Mouse (Mus musculus) hindbrain, embryonic 10.5 days (tissue): ENCODE data around the gene Hbb-bh2. TPM values are rescaled to one million over a fixed set of nuclear protein-coding genes. Genes with fewer than 3 reads are reported as not detected.
"Not testable (repeated sequence)": the region's sequence is repeated elsewhere in the genome, so short reads cannot be mapped to it uniquely, and the experiment has no call there.

Source experiments
- DNase-seq: peaks from one replicate; pipeline ENCODE4 v3.0.0-alpha.2; 2017; ENCODE audit warnings: low spot score
- H3K27ac ChIP-seq: fragments of 300-500 bp; sonication (generic); 2 replicates; pipeline ENCODE4 v1.5.1; 2016; ENCODE audit warnings: mild to moderate bottlenecking, moderate library complexity
- H3K27me3 ChIP-seq: fragments of 300-500 bp; sonication (generic); 2 replicates; pipeline ENCODE4 v1.6.1; 2016; ENCODE audit warnings: mild to moderate bottlenecking; ENCODE audit not compliant: poor library complexity, insufficient read depth, severe bottlenecking
- H3K36me3 ChIP-seq: fragments of 300-500 bp; sonication (generic); 2 replicates; pipeline ENCODE4 v1.6.1; 2016; ENCODE audit warnings: mild to moderate bottlenecking, moderate library complexity
- H3K4me1 ChIP-seq: fragments of 300-500 bp; sonication (generic); replicated peaks from 2 replicates; pipeline ENCODE4 v1.6.1; 2016; ENCODE audit warnings: mild to moderate bottlenecking
- H3K4me3 ChIP-seq: fragments of 300-500 bp; sonication (generic); 2 replicates; pipeline ENCODE4 v1.5.1; 2016; ENCODE audit warnings: mild to moderate bottlenecking, moderate library complexity
- H3K9me3 ChIP-seq: fragments of 300-500 bp; sonication (generic); 2 replicates; pipeline ENCODE4 v1.6.1; 2016; ENCODE audit warnings: mild to moderate bottlenecking, moderate library complexity
- WGBS: fragments of 180-500 bp; shearing (Covaris S2); methylation state at CpG from one replicate; pipeline ENCODE4 v1.1.7; 2016; 5-methylcytosine and 5-hydroxymethylcytosine counted together
- polyA plus RNA-seq: library from polyadenylated mRNA; unstranded; fragments of >200 nt; fragmentation: Nextera tagmentation; extraction: Ambion mirVana; gene quantifications from 2 replicates; pipeline ENCODE4 v1.2.1, GENCODE M21; 2016

Hbb-bh2 gene
- polyA plus RNA-seq, 1 experiment from 2014 or later, result not detected

- H3K4me3 ChIP-seq, result no peak within 1 kb of the TSS
- H3K27ac ChIP-seq, result no peak within 1 kb of the TSS
- H3K4me1 ChIP-seq, result no peaks in the 10 kb centered on the region
- H3K9me3 ChIP-seq, result no peaks in the 10 kb centered on the region
- WGBS, result 83% methylated on average over 2 of the region's 2 CpGs
- H3K27me3 ChIP-seq, result no peaks in the 10 kb centered on the region
- no peaks in the 10 kb centered on the region for H3K36me3 ChIP-seq
- DNase-seq, result no peak
These were observed 2.7 kb upstream of the Hbb-bh2 start, which contains the start of gene Hbb-bh1 for GRCm38 (mm10) chr7:103843034-103843433. Gene Hbb-bh1 (minus strand): TSS chr7:103843164.

- WGBS, result 97% methylated on average over 4 of the region's 4 CpGs
- H3K9me3 ChIP-seq, result no peaks in the 10 kb centered on the region
These were observed 12.5 kb downstream of the Hbb-bh2 start, which contains the start of gene Hbb-bs for GRCm38 (mm10) chr7:103827808-103828207. Gene Hbb-bs (minus strand): TSS chr7:103828096.

DNA sequence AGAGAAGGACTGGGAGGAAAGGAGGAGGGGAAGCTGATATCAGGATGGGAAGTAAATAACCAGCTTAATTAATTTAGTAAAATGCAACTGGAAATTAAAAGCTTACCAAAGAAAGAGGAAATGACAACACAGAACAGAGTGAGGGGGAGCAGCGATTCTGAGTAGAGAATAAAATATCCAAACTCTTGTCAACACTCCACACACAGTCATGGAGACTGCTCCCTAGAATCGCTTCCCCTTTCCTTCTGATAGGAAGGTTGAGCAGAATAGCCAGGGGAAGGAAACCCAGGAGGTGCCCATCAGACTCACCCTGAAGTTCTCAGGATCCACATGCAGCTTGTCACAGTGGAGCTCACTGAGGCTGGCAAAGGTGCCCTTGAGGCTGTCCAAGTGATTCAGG is 13.2 kb downstream of the Hbb-bh2 start:
- not testable (repeated sequence) for H3K9me3 ChIP-seq, H3K27ac ChIP-seq, H3K4me3 ChIP-seq, H3K36me3 ChIP-seq, DNase-seq, H3K27me3 ChIP-seq, H3K4me1 ChIP-seq
- no CpG with 5 or more reads among the region's 2 CpGs for WGBS

More at GRCm38 (mm10) chr7:103827808-103828207, 12.5 kb downstream of the Hbb-bh2 start, which contains the start of gene Hbb-bs:
- Histone ChIP-seq H3K4me3 (no peak within 1 kb of the TSS), H3K4me1 (no peaks in the 10 kb centered on the region), H3K27ac (no peak within 1 kb of the TSS), H3K27me3 (no peaks in the 10 kb centered on the region), H3K36me3 (no peaks in the 10 kb centered on the region)
- DNase-seq, result no peak

DNA sequence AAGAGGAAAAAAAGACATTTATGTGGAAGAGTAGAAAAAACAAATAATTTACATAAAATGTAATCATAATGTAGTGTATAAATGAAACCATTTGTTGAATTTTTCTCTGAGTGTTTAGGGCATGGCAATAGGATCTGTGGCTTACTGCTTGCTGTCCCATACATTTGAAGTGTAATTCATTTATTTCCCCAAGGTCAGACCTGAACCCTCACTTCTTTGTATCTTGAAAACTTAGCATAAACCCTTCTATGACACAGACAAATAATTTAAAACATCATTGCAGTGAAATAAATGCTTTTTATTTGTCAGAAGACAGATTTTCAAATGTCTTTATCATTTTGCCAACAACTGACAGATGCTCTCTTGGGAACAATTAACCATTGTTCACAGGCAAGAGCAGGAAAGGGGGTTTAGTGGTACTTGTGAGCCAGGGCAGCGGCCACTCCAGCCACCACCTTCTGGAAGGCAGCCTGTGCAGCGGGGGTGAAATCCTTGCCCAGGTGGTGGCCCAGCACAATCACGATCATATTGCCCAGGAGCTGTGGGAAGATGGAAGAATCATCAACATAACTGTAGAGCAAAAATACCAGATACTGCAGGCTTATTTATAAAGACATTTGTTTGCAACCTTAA is 13.9 kb downstream of the Hbb-bh2 start:
- no peak for DNase-seq
- Histone ChIP-seq H3K27me3 (no peaks in the 10 kb centered on the region), H3K4me1 (no peaks in the 10 kb centered on the region), H3K36me3 (no peaks in the 10 kb centered on the region), H3K9me3 (no peaks in the 10 kb centered on the region), H3K27ac (no peak overlapping the region), H3K4me3 (no peak overlapping the region)
- WGBS, result 60% methylated on average over 3 of the region's 3 CpGs

DNA sequence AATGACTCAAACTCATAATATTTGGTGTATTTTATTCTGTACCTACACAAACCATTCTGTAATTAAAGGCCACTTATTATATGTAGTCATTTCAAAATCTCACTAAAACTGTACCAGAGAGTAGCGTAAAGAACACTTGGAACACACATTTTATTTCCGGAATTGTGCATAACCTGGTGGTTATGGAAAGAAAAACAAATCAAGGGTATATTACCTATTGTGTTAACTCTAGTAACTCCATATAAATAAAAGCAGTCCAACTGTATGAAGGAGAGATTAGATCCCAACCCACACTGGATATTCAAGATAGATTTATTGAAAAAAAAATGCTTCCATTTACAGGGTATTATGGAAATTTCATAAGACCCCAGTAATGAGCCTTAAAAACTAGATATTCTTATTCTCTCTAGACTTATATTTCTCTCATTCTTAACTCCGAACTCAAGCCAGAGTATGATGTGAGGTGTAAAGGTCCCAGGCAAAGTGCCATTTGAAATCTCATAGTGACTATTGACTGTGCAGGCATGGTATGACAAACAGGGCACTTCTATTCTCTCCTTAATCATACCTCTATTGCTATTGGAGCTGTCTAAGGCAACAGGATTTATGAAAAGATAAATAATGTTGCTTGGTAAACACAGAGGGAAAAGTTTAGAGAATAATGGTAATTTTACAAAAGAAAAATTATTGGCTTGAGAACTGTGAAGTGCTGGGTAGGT is 14.6 kb downstream of the Hbb-bh2 start:
- H3K4me1 ChIP-seq, result no peaks in the 10 kb centered on the region
- H3K27me3 ChIP-seq, result no peaks in the 10 kb centered on the region
- no peak overlapping the region for H3K4me3 ChIP-seq
- H3K9me3 ChIP-seq, result no peaks in the 10 kb centered on the region
- no peak overlapping the region for H3K27ac ChIP-seq
- no peaks in the 10 kb centered on the region for H3K36me3 ChIP-seq
- DNase-seq, result no peak
- WGBS, result 91% methylated on average over 3 of the region's 3 CpGs

DNA sequence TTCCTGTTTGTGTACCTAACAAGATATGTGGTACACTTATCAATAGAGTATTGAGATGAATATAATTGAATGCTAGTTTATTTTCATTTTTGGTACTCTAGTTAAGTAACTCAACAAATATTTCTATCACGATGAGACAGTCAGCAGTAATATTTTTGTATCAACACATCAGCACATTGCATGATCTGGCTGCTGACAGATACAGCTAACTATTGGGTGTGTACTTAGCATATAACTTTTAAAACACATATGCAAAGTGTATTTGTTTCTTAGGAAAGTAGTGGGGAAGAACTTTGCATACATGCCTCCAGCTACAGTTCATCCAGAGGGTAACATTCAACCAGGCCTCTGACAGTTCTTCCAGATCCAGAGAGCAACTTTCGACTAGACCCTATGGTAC is 15.7 kb downstream of the Hbb-bh2 start:
- no peak for DNase-seq

DNA sequence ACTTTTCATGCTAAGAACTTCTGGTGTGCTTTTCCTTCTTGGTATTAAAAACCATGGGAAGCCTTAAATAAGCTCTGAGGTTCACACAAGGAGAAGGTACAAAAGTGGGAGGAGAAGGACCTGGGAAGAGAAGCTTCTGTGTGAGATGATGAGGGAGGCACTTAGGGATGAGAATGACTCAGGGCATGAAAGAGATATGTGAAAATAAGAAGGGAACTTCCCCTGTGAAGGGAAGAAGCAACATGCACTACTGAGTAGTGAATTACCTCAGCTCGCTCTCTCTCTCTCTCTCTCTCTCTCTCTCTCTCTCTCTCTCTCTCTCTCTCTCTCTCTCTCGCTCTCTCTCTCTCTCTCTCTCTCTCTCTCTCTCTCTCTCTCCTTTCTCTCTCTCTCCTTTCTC is 25.2 kb downstream of the Hbb-bh2 start:
- not testable (repeated sequence) for H3K36me3 ChIP-seq, DNase-seq, H3K4me1 ChIP-seq, H3K9me3 ChIP-seq, H3K4me3 ChIP-seq, H3K27me3 ChIP-seq, H3K27ac ChIP-seq
- WGBS, result 89% methylated on average over 1 of the region's 2 CpGs

More for the DNA sequence above, 15.7 kb downstream of the Hbb-bh2 start:
- no peaks in the 10 kb centered on the region for H3K36me3 ChIP-seq
- H3K4me3 ChIP-seq, result no peak overlapping the region
- H3K27ac ChIP-seq, result no peak overlapping the region
- H3K27me3 ChIP-seq, result no peaks in the 10 kb centered on the region
- no peaks in the 10 kb centered on the region for H3K9me3 ChIP-seq
- H3K4me1 ChIP-seq, result no peaks in the 10 kb centered on the region
- 88% methylated on average over 2 of the region's 2 CpGs for WGBS

- Histone ChIP-seq H3K27me3 (no peaks in the 10 kb centered on the region), H3K4me3 (no peak within 1 kb of the TSS), H3K9me3 (no peaks in the 10 kb centered on the region), H3K27ac (no peak within 1 kb of the TSS), H3K36me3 (no peaks in the 10 kb centered on the region), H3K4me1 (no peaks in the 10 kb centered on the region)
- DNase-seq, result no peak
- 83% methylated on average over 3 of the region's 3 CpGs for WGBS
These were observed 26.6 kb downstream of the Hbb-bh2 start, which contains the start of gene Hbb-bt for GRCm38 (mm10) chr7:103813766-103814165. Gene Hbb-bt (minus strand): TSS chr7:103813996.

- H3K4me3 ChIP-seq, H3K27me3 ChIP-seq, H3K36me3 ChIP-seq, DNase-seq, H3K9me3 ChIP-seq, H3K4me1 ChIP-seq, H3K27ac ChIP-seq: not testable (repeated sequence)
- WGBS, result no CpG with 5 or more reads among the region's 3 CpGs
These were observed 27.2 kb downstream of the Hbb-bh2 start for GRCm38 (mm10) chr7:103813152-103813551.

DNA sequence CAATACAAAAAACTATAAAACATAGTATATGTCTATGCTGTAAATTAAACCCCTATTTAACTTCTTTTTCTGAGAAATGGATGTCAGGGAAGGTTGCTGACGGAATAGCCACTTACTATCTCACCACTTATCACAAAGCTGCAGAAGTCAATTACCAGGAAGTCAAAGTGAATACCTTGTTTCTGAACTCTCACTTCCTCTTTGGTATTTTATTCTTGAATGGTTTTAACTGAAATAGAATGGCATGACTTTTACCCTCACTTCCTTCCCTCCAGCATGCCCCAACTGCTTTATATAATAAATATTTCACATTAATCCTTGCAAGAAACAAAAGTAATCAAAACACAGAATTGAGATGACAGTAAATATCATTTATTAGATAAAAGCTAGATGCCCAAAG is 28.1 kb downstream of the Hbb-bh2 start:
- no peaks in the 10 kb centered on the region for H3K4me1 ChIP-seq
- H3K27me3 ChIP-seq, result no peaks in the 10 kb centered on the region
- H3K4me3 ChIP-seq, result no peak overlapping the region
- H3K27ac ChIP-seq, result no peak overlapping the region
- WGBS, result 82% methylated on average over 1 of the region's 1 CpGs
- no peaks in the 10 kb centered on the region for H3K9me3 ChIP-seq
- no peak for DNase-seq
- H3K36me3 ChIP-seq, result no peaks in the 10 kb centered on the region

DNA sequence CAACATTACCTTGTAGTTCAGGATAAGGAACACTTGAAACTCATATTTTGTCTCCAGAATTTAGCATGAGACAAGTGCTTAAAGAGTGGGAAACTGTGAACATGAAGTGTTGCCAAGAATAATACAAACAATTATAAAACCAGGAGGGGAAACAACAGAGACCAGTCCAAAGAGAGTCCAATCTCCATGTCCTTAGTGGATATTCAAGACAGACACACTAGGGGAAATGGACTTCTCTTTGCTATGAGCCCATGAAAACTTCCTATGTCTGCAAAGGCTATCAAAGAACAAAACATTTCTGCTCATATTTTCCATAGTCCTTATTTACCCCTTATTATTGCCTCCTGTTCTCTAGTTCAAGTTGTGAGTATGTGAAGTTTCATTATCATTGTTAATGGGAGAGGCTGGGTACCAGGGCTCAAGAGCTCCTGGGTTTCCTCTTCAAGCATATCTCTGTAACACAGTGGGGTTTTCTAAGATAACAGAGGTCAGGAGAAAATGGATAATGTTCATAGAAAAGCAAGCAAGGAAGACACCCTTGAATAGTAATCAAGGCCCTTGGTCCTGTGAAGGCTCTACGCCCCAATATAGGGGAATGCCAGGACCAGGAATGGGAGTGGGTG is 29.0 kb downstream of the Hbb-bh2 start:
- Histone ChIP-seq H3K27me3 (no peaks in the 10 kb centered on the region), H3K4me1 (no peaks in the 10 kb centered on the region), H3K9me3 (no peaks in the 10 kb centered on the region), H3K36me3 (no peaks in the 10 kb centered on the region), H3K27ac (no peak overlapping the region), H3K4me3 (no peak overlapping the region)
- no peak for DNase-seq
- 89% methylated on average over 1 of the region's 1 CpGs for WGBS

- Histone ChIP-seq H3K36me3 (no peaks in the 10 kb centered on the region), H3K4me1 (no peaks in the 10 kb centered on the region), H3K27me3 (no peaks in the 10 kb centered on the region), H3K9me3 (no peaks in the 10 kb centered on the region), H3K4me3 (no peak overlapping the region), H3K27ac (no peak overlapping the region)
- WGBS, result 78% methylated on average over 3 of the region's 3 CpGs
- DNase-seq, result no peak
These were observed 29.6 kb downstream of the Hbb-bh2 start for GRCm38 (mm10) chr7:103810746-103811145.

DNA sequence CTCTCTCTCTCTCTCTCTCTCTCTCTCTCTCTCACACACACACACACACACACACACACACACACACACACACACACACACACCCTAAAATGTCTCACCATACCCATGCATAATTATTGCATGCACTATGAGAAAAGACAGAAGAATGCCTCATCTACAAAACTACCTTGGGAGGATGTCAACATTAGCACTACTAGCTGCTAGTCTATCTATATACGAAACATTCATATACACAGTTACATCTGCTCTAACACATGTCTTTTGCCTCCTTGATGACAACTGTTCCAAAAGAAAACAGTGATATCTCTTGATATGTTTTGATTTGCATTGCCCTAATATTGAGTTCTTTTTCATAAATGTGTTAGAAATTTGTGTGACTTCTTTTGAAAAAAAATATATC is 30.0 kb downstream of the Hbb-bh2 start:
- WGBS, result 92% methylated on average over 1 of the region's 1 CpGs
- no peak for DNase-seq
- H3K9me3 ChIP-seq, result no peaks in the 10 kb centered on the region
- H3K36me3 ChIP-seq, result no peaks in the 10 kb centered on the region
- no peak overlapping the region for H3K4me3 ChIP-seq
- H3K27me3 ChIP-seq, result no peaks in the 10 kb centered on the region
- no peak overlapping the region for H3K27ac ChIP-seq
- no peaks in the 10 kb centered on the region for H3K4me1 ChIP-seq
